Mouse (Mus musculus): ENCODE data around the gene Akr1c18. TPM values are rescaled to one million over a fixed set of nuclear protein-coding genes. Genes with fewer than 3 reads are reported as not detected.
"Not testable (repeated sequence)": the region's sequence is repeated elsewhere in the genome, so short reads cannot be mapped to it uniquely, and the experiment has no call there.

Akr1c18 gene
- polyA plus RNA-seq, 1 experiment from 2014 or later, result 0.42 TPM

GRCm38 (mm10) chr13:4124471-4124870 lies 26.0 kb downstream of the Akr1c18 start:
- 92% methylated on average over 6 of the region's 6 CpGs for WGBS
- ATAC-seq (ENCODE audit: insufficient number of reproducible peaks, insufficient read depth, low FRiP score, low read depth); H3K4me2 ChIP-seq (replicated peaks; ENCODE audit: low read depth, low read length): not testable (repeated sequence)

GRCm38 (mm10) chr13:4123146-4123545 lies 27.3 kb downstream of the Akr1c18 start:
- WGBS, result 65% methylated on average over 7 of the region's 7 CpGs
- Histone ChIP-seq H3K36me3 (ENCODE audit: control insufficient read depth, insufficient read depth, low read length) (no peaks in the 10 kb centered on the region), H3K4me3 (ENCODE audit: low read depth, low read length) (no peak overlapping the region), H3K4me1 (ENCODE audit: control insufficient read depth, insufficient read depth, low read length) (no peaks in the 10 kb centered on the region), H3K9me3 (ENCODE audit: control insufficient read depth, low read depth, low read length) (no peaks in the 10 kb centered on the region), H3K4me2 (replicated peaks; ENCODE audit: low read depth, low read length) (no peak overlapping the region), H3K27me3 (ENCODE audit: control insufficient read depth, insufficient read depth, low read length) (no peaks in the 10 kb centered on the region), H3K9ac (replicated peaks; ENCODE audit: low read depth, low read length) (no peak overlapping the region), H3K27ac (ENCODE audit: low read length) (no peak overlapping the region)
- no peak for ATAC-seq (ENCODE audit: insufficient number of reproducible peaks, insufficient read depth, low FRiP score, low read depth)

More at GRCm38 (mm10) chr13:4124471-4124870, 26.0 kb downstream of the Akr1c18 start:
- H3K27me3 ChIP-seq (ENCODE audit: control insufficient read depth, insufficient read depth, low read length); H3K36me3 ChIP-seq (ENCODE audit: control insufficient read depth, insufficient read depth, low read length); H3K4me1 ChIP-seq (ENCODE audit: control insufficient read depth, insufficient read depth, low read length); H3K9me3 ChIP-seq (ENCODE audit: control insufficient read depth, low read depth, low read length); H3K9ac ChIP-seq (replicated peaks; ENCODE audit: low read depth, low read length); H3K27ac ChIP-seq (ENCODE audit: low read length); H3K4me3 ChIP-seq (ENCODE audit: low read depth, low read length): not testable (repeated sequence)

GRCm38 (mm10) chr13:4119181-4119904 lies 31.1 kb downstream of the Akr1c18 start:
- H3K4me1 ChIP-seq (ENCODE audit: control insufficient read depth, insufficient read depth, low read length), result no peaks in the 10 kb centered on the region
- no peak overlapping the region for H3K9ac ChIP-seq (replicated peaks; ENCODE audit: low read depth, low read length)
- WGBS, result 56% methylated on average over 2 of the region's 2 CpGs
- H3K27me3 ChIP-seq (ENCODE audit: control insufficient read depth, insufficient read depth, low read length), result no peaks in the 10 kb centered on the region
- no peaks in the 10 kb centered on the region for H3K9me3 ChIP-seq (ENCODE audit: control insufficient read depth, low read depth, low read length)
- H3K27ac ChIP-seq (ENCODE audit: low read length), result no peak overlapping the region
- no peaks in the 10 kb centered on the region for H3K36me3 ChIP-seq (ENCODE audit: control insufficient read depth, insufficient read depth, low read length)
- no peak for ATAC-seq (ENCODE audit: insufficient number of reproducible peaks, insufficient read depth, low FRiP score, low read depth)
- no peak overlapping the region for H3K4me3 ChIP-seq (ENCODE audit: low read depth, low read length)
- H3K4me2 ChIP-seq (replicated peaks; ENCODE audit: low read depth, low read length), result no peak overlapping the region

- no peak overlapping the region for H3K4me2 ChIP-seq (replicated peaks; ENCODE audit: low read depth, low read length)
- no peaks in the 10 kb centered on the region for H3K36me3 ChIP-seq (ENCODE audit: control insufficient read depth, insufficient read depth, low read length)
- no peaks in the 10 kb centered on the region for H3K27me3 ChIP-seq (ENCODE audit: control insufficient read depth, insufficient read depth, low read length)
- 27% methylated on average over 6 of the region's 6 CpGs for WGBS
- no peak overlapping the region for H3K27ac ChIP-seq (ENCODE audit: low read length)
- H3K9ac ChIP-seq (replicated peaks; ENCODE audit: low read depth, low read length), result no peak overlapping the region
- ATAC-seq (ENCODE audit: insufficient number of reproducible peaks, insufficient read depth, low FRiP score, low read depth), result peak; percentile 46; the same call in 1 of the 2 replicates
- no peaks in the 10 kb centered on the region for H3K4me1 ChIP-seq (ENCODE audit: control insufficient read depth, insufficient read depth, low read length)
- no peak overlapping the region for H3K4me3 ChIP-seq (ENCODE audit: low read depth, low read length)
- H3K9me3 ChIP-seq (ENCODE audit: control insufficient read depth, low read depth, low read length), result no peaks in the 10 kb centered on the region
Observed at GRCm38 (mm10) chr13:4110281-4111188, 39.9 kb downstream of the Akr1c18 start.

- Histone ChIP-seq H3K9me3 (ENCODE audit: control insufficient read depth, low read depth, low read length) (no peaks in the 10 kb centered on the region), H3K9ac (replicated peaks; ENCODE audit: low read depth, low read length) (no peak overlapping the region), H3K27me3 (ENCODE audit: control insufficient read depth, insufficient read depth, low read length) (no peaks in the 10 kb centered on the region), H3K4me3 (ENCODE audit: low read depth, low read length) (no peak overlapping the region), H3K27ac (ENCODE audit: low read length) (no peak overlapping the region), H3K36me3 (ENCODE audit: control insufficient read depth, insufficient read depth, low read length) (no peaks in the 10 kb centered on the region), H3K4me1 (ENCODE audit: control insufficient read depth, insufficient read depth, low read length) (no peaks in the 10 kb centered on the region), H3K4me2 (replicated peaks; ENCODE audit: low read depth, low read length) (no peak overlapping the region)
- ATAC-seq (ENCODE audit: insufficient number of reproducible peaks, insufficient read depth, low FRiP score, low read depth), result no peak
Observed at GRCm38 (mm10) chr13:4102721-4103120, 47.7 kb downstream of the Akr1c18 start.

- no peak overlapping the region for H3K4me2 ChIP-seq (replicated peaks; ENCODE audit: low read depth, low read length)
- no peaks in the 10 kb centered on the region for H3K4me1 ChIP-seq (ENCODE audit: control insufficient read depth, insufficient read depth, low read length)
- no peak overlapping the region for H3K4me3 ChIP-seq (ENCODE audit: low read depth, low read length)
- no peak overlapping the region for H3K9ac ChIP-seq (replicated peaks; ENCODE audit: low read depth, low read length)
- ATAC-seq (ENCODE audit: insufficient number of reproducible peaks, insufficient read depth, low FRiP score, low read depth), result no peak
- H3K36me3 ChIP-seq (ENCODE audit: control insufficient read depth, insufficient read depth, low read length), result no peaks in the 10 kb centered on the region
- no peaks in the 10 kb centered on the region for H3K9me3 ChIP-seq (ENCODE audit: control insufficient read depth, low read depth, low read length)
- H3K27ac ChIP-seq (ENCODE audit: low read length), result no peak overlapping the region
- no peaks in the 10 kb centered on the region for H3K27me3 ChIP-seq (ENCODE audit: control insufficient read depth, insufficient read depth, low read length)
Observed at GRCm38 (mm10) chr13:4101691-4102090, 48.8 kb downstream of the Akr1c18 start.

Other genes starting within 250 kb of the Akr1c18 start
- gene Net1, start 232.4 kb downstream of the Akr1c18 start, polyA plus RNA-seq (2014; fragmentation: Nextera tagmentation; extraction: Ambion mirVana), result 70.9 and 75.8 TPM in 2 replicates
- 0.10 and 0.14 TPM in 2 replicates for gene Tubal3, start 232.4 kb downstream of the Akr1c18 start, polyA plus RNA-seq (2014; fragmentation: Nextera tagmentation; extraction: Ambion mirVana)
- gene Ucn3, start 205.3 kb downstream of the Akr1c18 start, polyA plus RNA-seq (2014; fragmentation: Nextera tagmentation; extraction: Ambion mirVana), result 0.16 TPM in 1 of 2 replicates, not detected in the other
- 2.0 and 2.9 TPM in 2 replicates for gene Akr1c14, start 101.6 kb downstream of the Akr1c18 start, polyA plus RNA-seq (2014; fragmentation: Nextera tagmentation; extraction: Ambion mirVana)
- 121 and 124 TPM in 2 replicates for gene Akr1c13, start 40.5 kb upstream of the Akr1c18 start, polyA plus RNA-seq (2014; fragmentation: Nextera tagmentation; extraction: Ambion mirVana)
- gene Akr1c19, start 78.0 kb upstream of the Akr1c18 start, polyA plus RNA-seq (2014; fragmentation: Nextera tagmentation; extraction: Ambion mirVana), result 94.6 and 98.8 TPM in 2 replicates
- 68.1 and 69.6 TPM in 2 replicates for gene Akr1c12, start 128.8 kb upstream of the Akr1c18 start, polyA plus RNA-seq (2014; fragmentation: Nextera tagmentation; extraction: Ambion mirVana)